Mouse (Mus musculus) erythroblast, embryonic 14.5 days (primary cell): ENCODE results near the gene Taar2. TPM values are rescaled to one million over a fixed set of nuclear protein-coding genes. Genes with fewer than 3 reads are reported as not detected.

Source experiments
- H3K27me3 ChIP-seq: 2 replicates; pipeline ENCODE4 v1.6.1; 2012; ENCODE audit warnings: inconsistent platforms; ENCODE audit not compliant: control insufficient read depth
- H3K36me3 ChIP-seq: 2 replicates; pipeline ENCODE4 v1.6.1; 2012; ENCODE audit warnings: mild to moderate bottlenecking, inconsistent platforms; ENCODE audit not compliant: control insufficient read depth
- H3K4me1 ChIP-seq: 2 replicates; pipeline ENCODE4 v1.6.1; 2012; ENCODE audit warnings: inconsistent platforms; ENCODE audit not compliant: control insufficient read depth
- H3K4me3 ChIP-seq: replicated peaks from 2 replicates; pipeline ENCODE3; 2012; ENCODE audit warnings: moderate library complexity, mild to moderate bottlenecking, inconsistent platforms
- H3K9me3 ChIP-seq: 2 replicates; pipeline ENCODE4 v1.6.1; 2012; ENCODE audit warnings: low read length, inconsistent platforms, mixed read lengths; ENCODE audit not compliant: control insufficient read depth
- GATA1 ChIP-seq: IDR thresholded peaks from 2 replicates; pipeline ENCODE4 v1.6.1; 2012; ENCODE audit warnings: low read length, inconsistent platforms, mixed read lengths
- TAL1 ChIP-seq: IDR thresholded peaks from 3 replicates; pipeline ENCODE4 v1.6.1; 2012; ENCODE audit warnings: low read length, inconsistent platforms, mixed read lengths
- polyA plus RNA-seq: library from polyadenylated mRNA; stranded (reverse); fragments of >175 nt; gene quantifications from 2 replicates; pipeline ENCODE4 v1.2.3, GENCODE M21; 2012

The Taar2 gene
- polyA plus RNA-seq, 1 experiment, result not detected

DNA sequence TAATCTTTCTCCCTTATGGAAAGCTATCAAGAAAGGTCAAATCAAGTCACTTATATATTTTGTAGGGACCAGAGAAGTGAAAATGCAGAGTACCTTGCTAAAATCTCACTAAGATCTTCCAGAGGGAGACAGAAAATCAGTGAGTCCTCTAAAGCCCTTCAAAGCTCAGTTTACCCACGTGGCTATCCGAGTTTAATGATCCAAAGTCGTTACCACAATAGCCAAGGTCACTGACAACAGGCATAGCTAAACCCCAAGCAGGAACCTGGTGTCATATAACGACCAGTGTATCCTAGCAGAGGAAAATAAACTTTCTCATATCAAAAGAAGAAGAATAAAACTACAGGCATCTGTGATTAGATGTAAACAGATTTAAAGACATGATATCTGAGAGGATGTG is 759 bp upstream of the Taar2 start:
- no peaks in the 10 kb centered on the region for H3K9me3 ChIP-seq
- no peaks in the 10 kb centered on the region for H3K36me3 ChIP-seq
- H3K27me3 ChIP-seq, result no peaks in the 10 kb centered on the region
- H3K4me3 ChIP-seq, result no peak overlapping the region
- H3K4me1 ChIP-seq, result no peaks in the 10 kb centered on the region
- TF ChIP-seq TAL1 (no peak), GATA1 (no peak)

DNA sequence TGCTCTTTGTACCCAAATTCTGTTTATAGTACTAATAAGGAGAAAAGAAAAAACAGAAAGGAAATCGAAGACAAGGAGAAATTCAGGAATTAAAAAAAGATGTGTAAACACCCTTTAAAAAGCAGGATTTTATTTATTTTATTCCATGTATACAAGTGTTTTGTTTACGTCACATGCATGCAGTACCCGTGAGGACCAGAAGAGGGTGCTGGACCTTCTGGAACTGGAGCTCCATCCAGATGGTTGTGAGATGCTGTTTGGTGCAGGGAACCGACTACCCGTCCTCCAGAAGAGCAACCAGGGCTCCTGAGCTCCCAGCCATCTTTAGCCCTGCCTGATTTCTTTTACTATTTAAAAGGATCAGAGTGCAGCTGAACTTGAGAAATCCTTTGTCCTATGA is 4.1 kb downstream of the Taar2 start:
- no peaks in the 10 kb centered on the region for H3K4me1 ChIP-seq
- no peaks in the 10 kb centered on the region for H3K27me3 ChIP-seq
- TF ChIP-seq TAL1 (no peak), GATA1 (no peak)
- H3K9me3 ChIP-seq, result no peaks in the 10 kb centered on the region
- no peaks in the 10 kb centered on the region for H3K36me3 ChIP-seq
- no peak overlapping the region for H3K4me3 ChIP-seq

DNA sequence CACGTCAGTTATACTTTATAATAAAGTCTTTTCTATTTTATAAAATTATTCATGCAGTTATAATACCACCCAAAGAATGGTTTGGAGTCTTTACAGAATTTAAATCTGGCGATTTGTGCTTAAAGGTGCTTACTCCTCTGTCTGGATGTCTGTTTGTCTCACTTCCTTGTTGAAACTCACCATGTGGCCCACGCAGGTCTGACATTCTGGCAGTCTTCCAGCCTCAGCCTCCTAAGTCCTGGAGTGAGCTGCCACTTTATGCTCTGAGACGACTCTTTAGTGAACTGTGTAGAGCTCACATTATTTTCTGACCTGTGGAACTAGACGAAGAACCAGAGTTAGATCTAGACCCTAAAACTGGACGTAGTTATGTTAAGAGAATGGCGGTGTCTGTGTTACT is 9.7 kb downstream of the Taar2 start:
- no peak overlapping the region for H3K4me3 ChIP-seq
- no peaks in the 10 kb centered on the region for H3K4me1 ChIP-seq
- H3K9me3 ChIP-seq, result no peaks in the 10 kb centered on the region
- TF ChIP-seq TAL1 (no peak), GATA1 (no peak)
- H3K27me3 ChIP-seq, result no peaks in the 10 kb centered on the region
- H3K36me3 ChIP-seq, result no peaks in the 10 kb centered on the region

DNA sequence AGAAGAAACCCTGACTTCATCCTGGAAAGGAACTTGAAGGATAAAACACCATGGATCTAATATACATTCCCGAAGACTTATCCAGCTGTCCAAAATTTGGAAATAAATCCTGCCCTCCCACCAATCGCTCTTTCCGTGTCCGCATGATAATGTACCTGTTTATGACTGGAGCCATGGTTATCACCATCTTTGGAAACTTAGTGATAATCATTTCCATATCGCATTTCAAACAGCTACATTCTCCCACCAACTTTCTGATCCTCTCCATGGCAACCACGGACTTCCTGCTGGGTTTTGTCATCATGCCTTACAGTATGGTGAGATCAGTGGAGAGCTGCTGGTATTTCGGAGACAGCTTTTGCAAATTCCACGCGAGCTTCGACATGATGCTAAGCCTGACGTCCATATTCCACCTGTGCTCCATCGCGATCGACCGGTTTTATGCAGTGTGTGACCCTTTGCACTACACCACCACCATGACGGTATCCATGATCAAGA is 11.2 kb downstream of the Taar2 start, which contains the start of gene Taar3:
Taar3 (plus strand) TSS at position 51 of the 498 bp plus-strand sequence.
- TF ChIP-seq GATA1, result no peak
- H3K4me1 ChIP-seq, result no peaks in the 10 kb centered on the region
- no peaks in the 10 kb centered on the region for H3K36me3 ChIP-seq
- no peaks in the 10 kb centered on the region for H3K27me3 ChIP-seq
- H3K9me3 ChIP-seq, result no peaks in the 10 kb centered on the region
- no peak within 1 kb of the TSS for H3K4me3 ChIP-seq

DNA sequence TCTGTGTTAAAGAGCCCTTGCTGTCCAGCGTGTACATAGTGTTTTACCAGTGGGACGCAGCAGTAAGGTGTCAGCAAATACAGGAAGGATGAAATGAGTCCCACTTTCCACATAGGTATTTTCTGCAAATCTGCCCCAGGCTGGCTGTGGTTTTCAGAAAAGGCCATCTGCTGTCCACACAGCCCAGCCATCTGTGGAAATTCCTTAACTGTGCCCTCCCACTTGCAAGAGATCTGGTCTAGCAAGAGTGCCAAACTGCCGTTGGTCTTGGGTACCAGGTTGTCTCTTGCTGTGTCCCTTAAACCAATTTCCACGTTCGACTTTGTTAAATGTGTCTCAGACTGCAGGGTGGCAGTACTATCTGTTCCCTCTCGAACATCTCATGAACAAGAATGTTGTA is 13.3 kb downstream of the Taar2 start:
- no peaks in the 10 kb centered on the region for H3K9me3 ChIP-seq
- H3K4me3 ChIP-seq, result no peak overlapping the region
- no peaks in the 10 kb centered on the region for H3K36me3 ChIP-seq
- H3K4me1 ChIP-seq, result no peaks in the 10 kb centered on the region
- TF ChIP-seq GATA1 (no peak), TAL1 (no peak)
- no peaks in the 10 kb centered on the region for H3K27me3 ChIP-seq

DNA sequence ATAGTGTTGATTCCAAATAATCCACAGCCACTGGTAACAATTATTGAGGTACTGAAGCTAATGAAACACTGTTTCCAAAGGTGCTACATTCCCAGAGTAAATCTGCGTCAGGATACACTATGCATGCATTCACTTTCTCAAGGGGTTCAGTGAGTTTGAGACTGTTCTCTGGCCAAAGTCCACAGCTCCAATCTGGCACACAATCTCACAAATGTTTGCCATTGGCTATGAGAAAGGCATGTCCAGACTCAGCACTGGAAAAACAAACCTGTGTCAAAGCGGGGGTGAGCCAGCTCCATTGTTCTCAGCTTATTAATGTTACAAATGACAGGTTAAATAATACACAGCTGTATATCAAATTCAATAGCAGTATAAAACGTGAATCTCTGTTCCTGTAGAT is 20.7 kb downstream of the Taar2 start:
- Histone ChIP-seq H3K36me3 (no peaks in the 10 kb centered on the region), H3K4me3 (no peak overlapping the region), H3K9me3 (no peaks in the 10 kb centered on the region), H3K4me1 (no peaks in the 10 kb centered on the region), H3K27me3 (no peaks in the 10 kb centered on the region)
- TF ChIP-seq GATA1, result no peak
- TF ChIP-seq TAL1, result no peak

DNA sequence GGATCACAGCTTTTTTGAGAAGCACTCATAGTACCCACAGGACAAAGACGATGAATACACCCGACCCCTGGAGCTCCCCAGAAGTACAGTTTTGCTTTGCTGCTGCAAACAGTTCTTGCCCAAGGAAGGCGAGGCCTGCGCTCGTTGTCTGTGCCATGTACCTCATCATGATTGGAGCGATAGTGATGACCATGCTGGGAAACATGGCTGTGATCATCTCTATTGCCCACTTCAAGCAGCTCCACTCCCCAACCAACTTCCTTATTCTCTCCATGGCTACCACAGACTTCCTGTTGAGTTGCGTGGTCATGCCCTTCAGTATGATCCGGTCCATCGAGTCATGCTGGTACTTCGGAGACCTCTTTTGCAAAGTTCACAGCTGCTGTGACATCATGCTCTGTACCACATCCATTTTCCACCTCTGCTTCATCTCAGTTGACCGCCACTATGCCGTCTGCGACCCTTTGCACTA is 22.1 kb downstream of the Taar2 start, which contains the start of gene Taar4:
Taar4 (plus strand) TSS at position 51 of the 472 bp plus-strand sequence.
- no peak within 1 kb of the TSS for H3K4me3 ChIP-seq
- TF ChIP-seq TAL1, result no peak
- no peak for TF ChIP-seq GATA1

DNA sequence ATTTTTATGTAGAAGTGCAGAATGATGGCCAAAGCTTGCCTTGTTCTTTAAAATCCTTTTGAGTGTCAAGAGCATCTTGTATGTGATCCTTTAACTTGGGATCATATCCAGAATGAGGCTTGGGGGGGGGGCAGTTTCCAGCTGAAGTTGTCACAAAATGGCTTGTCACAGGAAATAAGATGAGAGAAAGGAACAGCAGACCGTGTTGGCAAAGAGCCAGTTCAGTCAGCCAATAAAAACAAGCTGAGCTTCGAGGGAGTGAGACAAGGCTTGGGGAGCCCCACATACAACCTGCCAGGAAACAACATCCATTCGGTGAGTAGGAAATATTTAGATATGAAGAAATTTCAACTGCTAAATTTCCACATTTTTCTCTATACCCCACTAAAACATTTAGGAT is 25.1 kb downstream of the Taar2 start:
- TF ChIP-seq TAL1, result no peak
- no peak for TF ChIP-seq GATA1
- no peaks in the 10 kb centered on the region for H3K36me3 ChIP-seq
- no peaks in the 10 kb centered on the region for H3K27me3 ChIP-seq
- H3K4me1 ChIP-seq, result no peaks in the 10 kb centered on the region
- H3K9me3 ChIP-seq, result no peaks in the 10 kb centered on the region
- no peak overlapping the region for H3K4me3 ChIP-seq

More for the DNA sequence above, 22.1 kb downstream of the Taar2 start, which contains the start of gene Taar4:
- H3K36me3 ChIP-seq, result no peaks in the 10 kb centered on the region
- no peaks in the 10 kb centered on the region for H3K27me3 ChIP-seq
- H3K4me1 ChIP-seq, result no peaks in the 10 kb centered on the region
- no peaks in the 10 kb centered on the region for H3K9me3 ChIP-seq

DNA sequence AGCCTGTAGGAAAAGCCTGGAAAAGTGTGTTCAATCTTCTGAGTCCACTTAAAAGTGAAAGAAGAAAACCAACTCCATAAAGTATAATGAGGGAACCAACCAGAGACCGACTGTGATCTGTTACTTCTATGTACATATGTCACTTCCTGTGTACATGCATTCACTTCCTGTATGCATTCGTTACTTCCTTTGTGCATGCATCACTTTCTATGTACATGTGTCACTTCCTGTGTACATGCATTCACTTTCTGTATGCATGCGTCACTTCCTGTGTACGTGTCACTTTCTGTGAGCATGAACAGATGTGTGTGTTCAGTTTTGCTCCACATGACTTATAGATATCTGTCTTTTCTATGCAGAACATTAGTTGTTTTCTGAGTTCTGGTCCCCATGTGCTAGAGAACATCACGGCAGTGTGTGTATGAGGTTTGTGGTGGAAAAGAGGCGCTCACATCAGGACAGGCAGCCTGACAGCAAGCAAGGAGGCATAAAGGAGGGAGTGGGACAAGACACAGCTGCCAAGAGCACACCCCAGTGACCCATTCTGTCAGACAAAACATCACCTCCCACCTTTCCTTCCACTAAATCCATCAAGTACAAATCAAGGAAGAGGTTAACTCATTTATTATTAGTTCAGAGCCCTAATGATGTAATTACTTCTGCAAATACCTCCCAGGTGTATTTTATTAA is 26.7 kb downstream of the Taar2 start:
- H3K27me3 ChIP-seq, result no peaks in the 10 kb centered on the region
- TF ChIP-seq GATA1 (no peak), TAL1 (no peak)
- H3K4me1 ChIP-seq, result no peaks in the 10 kb centered on the region
- H3K36me3 ChIP-seq, result no peaks in the 10 kb centered on the region
- no peaks in the 10 kb centered on the region for H3K9me3 ChIP-seq
- H3K4me3 ChIP-seq, result no peak overlapping the region

DNA sequence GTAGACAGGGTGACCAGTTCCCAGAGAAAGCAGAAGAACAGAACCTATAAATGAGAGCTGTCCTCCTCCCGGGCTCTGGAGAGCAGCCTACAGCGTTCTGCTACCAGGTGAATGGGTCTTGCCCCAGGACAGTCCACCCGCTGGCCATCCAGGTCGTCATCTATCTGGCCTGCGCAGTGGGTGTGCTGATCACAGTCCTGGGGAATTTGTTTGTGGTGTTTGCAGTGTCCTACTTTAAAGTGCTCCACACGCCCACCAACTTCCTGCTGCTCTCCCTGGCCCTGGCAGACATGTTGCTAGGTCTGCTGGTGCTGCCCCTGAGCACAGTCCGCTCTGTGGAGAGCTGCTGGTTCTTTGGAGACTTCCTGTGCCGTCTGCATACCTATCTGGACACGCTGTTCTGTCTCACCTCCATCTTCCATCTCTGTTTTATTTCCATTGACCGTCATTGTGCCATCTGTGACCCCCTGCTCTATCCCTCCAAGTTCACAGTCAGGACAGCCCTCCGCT is 32.3 kb downstream of the Taar2 start, which contains the start of gene Taar5:
Taar5 (plus strand) TSS at position 51 of the 510 bp plus-strand sequence.
- TF ChIP-seq TAL1 (no peak), GATA1 (no peak)
- Histone ChIP-seq H3K9me3 (no peaks in the 10 kb centered on the region), H3K27me3 (no peaks in the 10 kb centered on the region), H3K36me3 (no peaks in the 10 kb centered on the region), H3K4me1 (no peaks in the 10 kb centered on the region), H3K4me3 (no peak within 1 kb of the TSS)
